Mouse (Mus musculus) thymus, postnatal 0 days (tissue): ENCODE data around the gene Rdh9. TPM values are rescaled to one million over a fixed set of nuclear protein-coding genes. Genes with fewer than 3 reads are reported as not detected.
"Not testable (repeated sequence)": the region's sequence is repeated elsewhere in the genome, so short reads cannot be mapped to it uniquely, and the experiment has no call there.

Experiments used
- DNase-seq: peaks from one replicate; pipeline ENCODE4 v3.0.0-alpha.2; 2015; ENCODE audit warnings: low spot score
- polyA plus RNA-seq: library from polyadenylated mRNA; unstranded; fragments of >200 nt; fragmentation: Nextera tagmentation; extraction: Ambion mirVana; gene quantifications from 2 replicates; pipeline ENCODE4 v1.2.1, GENCODE M21; 2015

The Rdh9 gene
- polyA plus RNA-seq, 1 experiment from 2014 or later: not detected

- no peak for DNase-seq
Measured at GRCm38 (mm10) chr10:127755770-127756468, 20.3 kb upstream of the Rdh9 start.

- no peak for DNase-seq
Measured at GRCm38 (mm10) chr10:127759181-127760110, 16.7 kb upstream of the Rdh9 start, which contains the start of the genes Rdh1 and Rdh16f1. TSS of gene Rdh1 (plus strand) at chr10:127759721. TSS of gene Rdh16f1 (plus strand) at chr10:127759787.

DNA sequence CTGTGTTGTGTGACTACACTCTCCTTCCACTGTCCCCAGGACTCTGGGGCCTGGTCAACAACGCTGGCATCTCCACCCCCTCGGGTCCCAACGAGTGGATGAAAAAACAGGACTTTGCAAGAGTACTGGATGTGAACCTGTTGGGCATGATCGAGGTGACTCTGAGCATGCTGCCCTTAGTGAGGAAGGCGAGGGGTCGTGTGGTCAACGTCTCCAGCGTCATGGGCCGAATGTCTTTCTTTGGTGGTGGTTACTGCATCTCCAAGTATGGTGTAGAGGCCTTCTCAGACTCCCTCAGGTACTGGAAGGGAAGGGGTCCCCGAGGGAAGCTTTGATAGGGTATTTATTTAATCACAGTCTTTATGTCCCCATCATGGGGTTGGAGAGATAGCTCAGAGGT lies 13.3 kb upstream of the Rdh9 start:
- DNase-seq: not testable (repeated sequence)

- no peak for DNase-seq
Measured at GRCm38 (mm10) chr10:127763914-127764680, 12.1 kb upstream of the Rdh9 start.

DNA sequence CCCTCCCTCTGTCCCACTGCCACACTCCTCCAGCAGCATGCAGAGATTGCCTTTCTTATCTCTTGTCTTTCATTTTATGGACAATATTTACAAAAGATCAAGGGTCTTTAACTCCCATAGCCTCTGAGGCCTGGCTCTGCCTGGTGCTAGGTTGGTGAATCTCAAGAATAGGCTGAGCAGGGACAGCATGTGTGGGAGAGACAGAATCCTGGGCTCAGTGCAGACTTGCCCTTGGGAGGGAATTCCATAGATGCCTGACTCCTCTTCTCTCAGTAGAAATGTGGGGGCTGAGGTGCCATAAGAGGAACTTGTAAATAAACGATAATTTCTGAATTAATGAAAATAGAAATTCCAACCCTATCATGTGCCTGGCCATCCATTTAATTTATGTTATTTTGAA lies 9.6 kb upstream of the Rdh9 start:
- no peak for DNase-seq

- not testable (repeated sequence) for DNase-seq
Measured at GRCm38 (mm10) chr10:127782321-127782720, 6.1 kb downstream of the Rdh9 start.

- DNase-seq: not testable (repeated sequence)
Measured at GRCm38 (mm10) chr10:127785411-127785810, 9.2 kb downstream of the Rdh9 start.

DNA sequence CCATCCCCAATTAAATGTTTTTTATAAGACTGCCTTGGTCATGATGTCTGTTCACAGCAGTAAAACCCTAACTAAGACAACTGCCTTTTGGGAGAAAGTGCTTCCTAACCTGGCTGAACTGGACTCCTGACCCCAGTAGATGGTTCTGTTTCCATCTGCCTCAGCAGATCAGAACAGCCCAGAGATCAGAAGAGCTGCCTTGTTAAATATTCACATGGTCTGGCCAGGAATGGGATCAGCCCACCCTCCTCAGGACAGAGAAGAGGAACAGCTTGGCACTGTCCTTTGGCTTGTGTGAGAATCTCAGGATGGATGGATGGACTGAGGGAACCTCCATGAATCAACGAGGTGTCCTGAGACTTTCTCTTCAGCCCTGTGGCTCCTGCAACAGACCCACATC lies 23.1 kb downstream of the Rdh9 start:
- no peak for DNase-seq

DNA sequence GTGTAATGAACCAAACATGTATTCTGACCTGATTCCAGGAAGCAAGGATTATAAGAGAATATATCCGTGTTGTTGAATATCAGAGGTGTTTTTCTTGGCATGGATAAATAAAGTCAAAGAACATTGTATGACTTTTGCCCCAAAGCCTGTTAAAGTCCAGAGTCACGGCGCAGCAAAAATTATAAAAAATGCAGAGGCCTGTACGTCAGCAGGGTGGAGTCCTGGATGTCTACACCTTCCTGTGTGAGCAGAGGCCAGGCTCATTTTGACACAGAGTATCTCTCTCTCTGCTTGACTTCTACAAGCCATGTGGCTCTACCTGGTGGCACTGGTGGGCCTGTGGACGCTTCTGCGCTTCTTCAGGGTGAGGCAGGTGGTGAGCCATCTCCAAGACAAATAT lies 24.7 kb downstream of the Rdh9 start, which contains the start of gene Rdh16:
Gene Rdh16 (plus strand): TSS at position 262 of the 400 bp plus-strand sequence.
- DNase-seq: no peak

- DNase-seq: no peak
Measured at GRCm38 (mm10) chr10:127801612-127802011, 25.4 kb downstream of the Rdh9 start.

GRCm38 (mm10) chr10:127802236-127802635 lies 26.1 kb downstream of the Rdh9 start:
- DNase-seq: no peak

- DNase-seq: no peak
Measured at GRCm38 (mm10) chr10:127804416-127804815, 28.2 kb downstream of the Rdh9 start.

- no peak for DNase-seq
Measured at GRCm38 (mm10) chr10:127815888-127816287, 39.7 kb downstream of the Rdh9 start.

GRCm38 (mm10) chr10:127817268-127817910 lies 41.2 kb downstream of the Rdh9 start:
- not testable (repeated sequence) for DNase-seq

- DNase-seq: not testable (repeated sequence)
Measured at GRCm38 (mm10) chr10:127821806-127822205, 45.6 kb downstream of the Rdh9 start.

GRCm38 (mm10) chr10:127825386-127825785 lies 49.2 kb downstream of the Rdh9 start:
- no peak for DNase-seq

- DNase-seq: no peak
Measured at GRCm38 (mm10) chr10:127829121-127829520, 52.9 kb downstream of the Rdh9 start.

- DNase-seq: not testable (repeated sequence)
Measured at GRCm38 (mm10) chr10:127834186-127834585, 58.0 kb downstream of the Rdh9 start.

DNA sequence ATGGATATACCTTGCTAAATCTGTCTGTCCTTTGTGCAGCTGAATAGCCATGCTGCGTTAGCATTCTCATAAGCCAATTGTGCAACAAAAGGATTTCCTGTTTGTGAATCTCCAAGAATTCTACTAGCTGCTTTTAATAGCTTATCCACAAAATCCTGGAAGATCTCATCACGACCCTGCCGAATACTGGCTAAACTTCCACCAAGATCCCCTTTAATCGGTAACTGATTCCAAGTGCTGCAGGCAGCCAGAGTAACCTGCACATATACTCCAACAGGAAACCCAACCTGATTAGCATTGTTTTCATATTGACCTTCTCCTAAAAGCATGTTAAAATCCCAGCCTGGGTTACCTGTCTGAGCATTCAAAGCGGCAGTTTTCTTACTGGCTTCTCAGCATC lies 59.1 kb downstream of the Rdh9 start:
- no peak for DNase-seq

GRCm38 (mm10) chr10:127837793-127838192 lies 61.6 kb downstream of the Rdh9 start:
- not testable (repeated sequence) for DNase-seq

GRCm38 (mm10) chr10:127838539-127838938 lies 62.4 kb downstream of the Rdh9 start:
- DNase-seq: no peak
